Mouse (Mus musculus): ENCODE results near the gene Sertad2. TPM values are rescaled to one million over a fixed set of nuclear protein-coding genes. Genes with fewer than 3 reads are reported as not detected.

Sertad2 gene
- polyA plus RNA-seq, 2 experiments, result 11.6 to 22.5 TPM

DNA sequence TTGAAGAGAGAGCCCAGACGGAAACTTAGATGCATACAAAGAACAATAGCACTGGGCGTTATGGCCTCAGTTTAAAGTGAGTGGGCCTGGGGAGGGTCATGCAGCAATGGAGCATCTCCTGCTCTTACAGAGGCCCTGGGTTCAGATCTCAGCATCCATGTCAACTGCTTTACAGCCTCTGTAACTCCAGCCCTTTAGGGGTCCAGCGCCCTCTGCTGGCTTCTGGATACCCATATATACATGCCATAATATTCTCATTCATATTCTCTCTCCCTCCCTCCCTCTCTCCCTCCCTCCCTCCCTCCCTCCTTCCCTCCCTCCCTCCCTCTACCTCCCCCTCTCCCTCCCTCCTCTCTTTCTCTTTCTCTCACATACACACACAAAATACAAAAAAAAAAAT lies 49.0 kb downstream of the Sertad2 start:
- H3K27ac ChIP-seq, result no peak overlapping the region
- H3K4me1 ChIP-seq (replicated peaks; ENCODE audit: control insufficient read depth in 2 of 2, insufficient read depth in 2 of 2, low read length in 1 of 2), result no peaks in the 10 kb centered on the region
- DNase-seq (ENCODE audit: low read depth in 3 of 3, low spot score in 3 of 3) (peak in 2 of 3 experiments; percentile 13 to 20), ATAC-seq (ENCODE audit: insufficient read depth) (no peak)
- H3K36me3 ChIP-seq (replicated peaks; ENCODE audit: control insufficient read depth, insufficient read depth, low read depth), result no peaks in the 10 kb centered on the region
- no peaks in the 10 kb centered on the region for H3K9me3 ChIP-seq (ENCODE audit: control insufficient read depth, low read length)
- WGBS (ENCODE audit: insufficient replicate concordance), result 65% methylated on average over 3 of the region's 3 CpGs
- no peak for TF ChIP-seq EP300 (IDR thresholded peaks at IDR 0.05; ENCODE audit: low read depth)
- peak; percentile 61 for TF ChIP-seq CTCF (IDR thresholded peaks at IDR 0.05; ENCODE audit: low read depth)
- H3K9ac ChIP-seq (replicated peaks), result no peak overlapping the region
- H3K4me3 ChIP-seq (ENCODE audit: insufficient read depth in 1 of 2, low read depth in 2 of 2, low read length in 2 of 2), result no peak overlapping the region
- no peaks in the 10 kb centered on the region for H3K27me3 ChIP-seq (ENCODE audit: control insufficient read depth, insufficient read depth, low read length)
- H3K4me2 ChIP-seq (ENCODE audit: low read depth), result no peak overlapping the region

DNA sequence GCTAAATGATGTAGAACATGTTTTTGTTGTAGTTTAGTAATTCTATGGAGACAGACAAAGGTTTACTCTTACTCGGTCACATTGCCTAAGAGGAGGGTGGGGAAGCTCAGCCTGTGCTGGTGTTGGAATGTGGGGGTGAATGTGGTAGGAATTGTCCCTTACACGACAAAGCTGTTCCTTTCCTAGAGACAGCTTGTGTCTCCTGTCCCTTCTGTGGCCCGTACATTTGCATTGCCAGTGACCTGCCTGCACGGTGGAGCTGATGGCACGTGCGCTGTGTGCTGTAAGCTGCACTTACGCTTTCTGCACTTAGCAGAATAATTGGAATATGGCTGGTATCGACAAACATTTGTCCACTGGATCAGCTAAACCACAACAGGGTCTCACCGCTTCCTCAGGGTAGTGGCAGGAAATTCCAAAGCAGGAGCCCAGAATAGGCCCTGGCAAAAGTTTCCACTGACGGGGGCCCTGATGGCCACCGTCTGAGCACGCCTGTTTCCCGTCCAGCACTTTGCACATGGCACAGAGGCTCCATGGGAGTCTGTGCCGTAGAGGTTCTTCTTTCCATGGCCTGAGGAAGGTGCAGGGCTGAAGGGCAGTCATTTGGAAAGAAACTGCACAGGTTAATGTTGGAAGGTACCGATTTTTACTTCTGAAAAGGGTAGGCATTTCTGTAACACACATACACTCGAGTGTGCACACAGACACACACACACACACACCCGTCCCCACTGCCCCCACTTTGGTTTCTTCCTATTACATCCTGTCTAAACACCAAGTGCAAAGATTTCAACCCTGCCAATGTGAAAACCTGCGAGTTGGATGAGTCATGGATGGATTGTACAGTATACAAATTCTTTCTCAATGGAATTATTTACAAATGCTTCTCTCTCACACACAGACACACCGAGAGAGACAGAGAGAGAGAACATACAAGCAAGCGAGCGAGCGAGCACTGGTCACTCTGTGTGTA lies 51.5 kb downstream of the Sertad2 start:
- DNase-seq (ENCODE audit: low read depth in 3 of 3, low spot score in 3 of 3), result no peak
- WGBS (ENCODE audit: insufficient replicate concordance), result 52% methylated on average over 22 of the region's 22 CpGs
- no peaks in the 10 kb centered on the region for H3K36me3 ChIP-seq (replicated peaks; ENCODE audit: control insufficient read depth, insufficient read depth, low read depth)

DNA sequence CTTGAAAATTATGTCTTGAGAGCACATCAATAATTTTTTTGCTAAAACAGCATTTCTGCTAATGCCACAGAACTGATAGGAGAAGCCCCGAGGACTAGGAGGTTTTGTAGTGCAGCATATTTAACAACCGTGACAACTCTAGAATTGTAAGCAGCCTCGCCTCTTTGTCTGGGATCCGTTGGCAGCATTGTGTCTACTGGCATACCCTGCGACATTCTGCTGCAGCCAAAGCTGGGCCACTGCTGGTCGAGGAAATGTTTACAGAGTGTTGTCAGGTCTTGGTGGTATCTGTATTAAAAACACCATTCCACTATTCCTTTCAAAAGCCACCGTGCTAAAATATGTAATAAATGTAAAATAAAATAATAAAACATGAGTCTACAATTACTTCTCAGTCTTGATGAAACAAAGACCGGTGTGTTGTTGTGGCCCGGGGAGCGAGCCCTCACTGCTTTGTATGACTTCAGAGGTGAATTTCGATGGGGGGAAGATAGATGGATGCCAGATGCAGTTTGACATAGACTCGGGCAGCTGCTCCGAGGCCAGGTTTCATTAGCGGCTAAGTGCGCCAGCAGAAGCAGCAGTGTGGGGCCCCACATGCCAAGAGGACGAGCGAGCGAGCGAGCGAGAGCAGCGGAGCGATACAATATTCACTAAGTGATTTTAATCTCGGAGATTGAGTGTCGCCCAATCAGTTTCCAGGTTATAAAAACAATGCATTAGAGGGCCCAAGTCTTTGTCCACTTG lies 60.2 kb downstream of the Sertad2 start:
- 77% methylated on average over 24 of the region's 24 CpGs for whole genome bisulfite sequencing (ENCODE audit: insufficient replicate concordance)
- H3K27ac ChIP-seq, result no peak overlapping the region
- 0 out of 4 replicates have a peak, but pooled peaks cover 0 to 2% of the 10 kb centered on the region in 2 experiments for H3K4me1 ChIP-seq (replicated peaks; ENCODE audit: control insufficient read depth in 2 of 2, insufficient read depth in 2 of 2, low read length in 1 of 2)
- H3K9ac ChIP-seq (replicated peaks), result no peak overlapping the region
- ATAC-seq (ENCODE audit: insufficient read depth), result no peak
- no peaks in the 10 kb centered on the region for H3K9me3 ChIP-seq (ENCODE audit: control insufficient read depth, low read length)
- H3K4me2 ChIP-seq (ENCODE audit: low read depth), result no peak overlapping the region
- H3K4me3 ChIP-seq (ENCODE audit: insufficient read depth in 1 of 2, low read depth in 2 of 2, low read length in 2 of 2), result no peak overlapping the region
- no peaks in the 10 kb centered on the region for H3K27me3 ChIP-seq (ENCODE audit: control insufficient read depth, insufficient read depth, low read length)
- no peaks in the 10 kb centered on the region for H3K36me3 ChIP-seq (replicated peaks; ENCODE audit: control insufficient read depth, insufficient read depth, low read depth)
- TF ChIP-seq CTCF (IDR thresholded peaks at IDR 0.05; ENCODE audit: low read depth), result no peak
- TF ChIP-seq EP300 (IDR thresholded peaks at IDR 0.05; ENCODE audit: low read depth), result no peak
- no peak for DNase-seq (ENCODE audit: low read depth in 3 of 3, low spot score in 3 of 3)

More for the DNA sequence above, 51.5 kb downstream of the Sertad2 start:
- no peak for ATAC-seq (ENCODE audit: insufficient read depth)
- no peak for TF ChIP-seq CTCF (IDR thresholded peaks at IDR 0.05; ENCODE audit: low read depth)
- TF ChIP-seq EP300 (IDR thresholded peaks at IDR 0.05; ENCODE audit: low read depth), result no peak
- no peak overlapping the region for H3K27ac ChIP-seq
- no peaks in the 10 kb centered on the region for H3K4me1 ChIP-seq (replicated peaks; ENCODE audit: control insufficient read depth in 2 of 2, insufficient read depth in 2 of 2, low read length in 1 of 2)
- no peak overlapping the region for H3K4me2 ChIP-seq (ENCODE audit: low read depth)
- H3K27me3 ChIP-seq (ENCODE audit: control insufficient read depth, insufficient read depth, low read length), result no peaks in the 10 kb centered on the region
- H3K9me3 ChIP-seq (ENCODE audit: control insufficient read depth, low read length), result no peaks in the 10 kb centered on the region
- H3K4me3 ChIP-seq (ENCODE audit: insufficient read depth in 1 of 2, low read depth in 2 of 2, low read length in 2 of 2), result no peak overlapping the region
- H3K9ac ChIP-seq (replicated peaks), result no peak overlapping the region

DNA sequence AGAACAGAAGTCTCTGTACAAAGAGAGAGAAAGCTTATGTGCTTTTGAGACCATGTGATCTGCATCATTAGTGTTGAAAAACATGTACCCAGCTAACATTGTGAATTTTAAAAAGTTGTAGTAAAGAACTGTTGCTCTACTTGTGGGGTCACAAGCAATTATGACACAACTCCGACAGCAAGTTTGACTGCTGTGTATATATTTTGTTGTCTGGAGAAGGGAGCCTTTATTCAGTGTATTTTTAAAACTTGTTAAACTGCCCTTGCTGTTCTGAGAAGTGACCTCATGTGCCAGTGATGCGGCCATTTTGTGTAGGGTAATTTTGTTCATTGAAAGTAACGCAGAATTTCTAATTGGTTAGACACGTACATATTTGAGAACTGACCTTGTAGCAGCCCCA lies 61.1 kb downstream of the Sertad2 start:
- ATAC-seq (ENCODE audit: insufficient read depth) (no peak), DNase-seq (ENCODE audit: low read depth in 3 of 3, low spot score in 3 of 3) (no peak)
- no peak for TF ChIP-seq EP300 (IDR thresholded peaks at IDR 0.05; ENCODE audit: low read depth)
- no peak for TF ChIP-seq CTCF (IDR thresholded peaks at IDR 0.05; ENCODE audit: low read depth)
- no peak overlapping the region for H3K27ac ChIP-seq
- H3K27me3 ChIP-seq (ENCODE audit: control insufficient read depth, insufficient read depth, low read length), result no peaks in the 10 kb centered on the region
- no peak overlapping the region for H3K4me3 ChIP-seq (ENCODE audit: insufficient read depth in 1 of 2, low read depth in 2 of 2, low read length in 2 of 2)
- no peaks in the 10 kb centered on the region for H3K36me3 ChIP-seq (replicated peaks; ENCODE audit: control insufficient read depth, insufficient read depth, low read depth)
- no peak overlapping the region for H3K9ac ChIP-seq (replicated peaks)
- H3K4me2 ChIP-seq (ENCODE audit: low read depth), result no peak overlapping the region
- no peaks in the 10 kb centered on the region for H3K9me3 ChIP-seq (ENCODE audit: control insufficient read depth, low read length)
- H3K4me1 ChIP-seq (replicated peaks; ENCODE audit: control insufficient read depth in 2 of 2, insufficient read depth in 2 of 2, low read length in 1 of 2), result 0 out of 4 replicates have a peak, but pooled peaks cover 0 to 2% of the 10 kb centered on the region in 2 experiments
- 84% methylated on average over 4 of the region's 4 CpGs for WGBS (ENCODE audit: insufficient replicate concordance)

DNA sequence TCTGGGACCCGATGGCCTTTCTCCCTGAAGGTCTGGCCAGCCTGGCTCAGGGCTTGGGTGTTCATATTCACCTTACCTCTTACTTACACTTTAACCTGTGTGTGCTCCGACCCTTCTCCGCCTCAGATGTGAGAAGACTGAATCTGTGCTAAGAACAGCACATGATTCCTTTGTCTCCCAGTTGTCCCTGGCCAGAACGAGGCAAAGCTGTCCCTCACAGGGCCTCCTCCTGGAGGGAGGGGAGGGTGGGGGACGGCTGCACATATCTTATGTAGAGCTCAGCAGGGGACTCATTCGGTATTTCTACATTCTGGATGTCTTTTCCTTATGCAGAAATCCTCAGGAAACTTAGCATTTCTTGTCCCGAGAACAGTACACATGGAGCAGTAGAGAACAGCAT lies 62.6 kb downstream of the Sertad2 start:
- DNase-seq (ENCODE audit: low read depth in 3 of 3, low spot score in 3 of 3) (no peak), ATAC-seq (ENCODE audit: insufficient read depth) (no peak)
- H3K9me3 ChIP-seq (ENCODE audit: control insufficient read depth, low read length), result no peaks in the 10 kb centered on the region
- H3K27ac ChIP-seq, result no peak overlapping the region
- no peaks in the 10 kb centered on the region for H3K27me3 ChIP-seq (ENCODE audit: control insufficient read depth, insufficient read depth, low read length)
- H3K4me3 ChIP-seq (ENCODE audit: insufficient read depth in 1 of 2, low read depth in 2 of 2, low read length in 2 of 2), result no peak overlapping the region
- 0 out of 4 replicates have a peak, but pooled peaks cover 0 to 2% of the 10 kb centered on the region in 2 experiments for H3K4me1 ChIP-seq (replicated peaks; ENCODE audit: control insufficient read depth in 2 of 2, insufficient read depth in 2 of 2, low read length in 1 of 2)
- H3K9ac ChIP-seq (replicated peaks), result no peak overlapping the region
- H3K36me3 ChIP-seq (replicated peaks; ENCODE audit: control insufficient read depth, insufficient read depth, low read depth), result no peaks in the 10 kb centered on the region
- H3K4me2 ChIP-seq (ENCODE audit: low read depth), result no peak overlapping the region
- TF ChIP-seq EP300 (IDR thresholded peaks at IDR 0.05; ENCODE audit: low read depth) (no peak), CTCF (IDR thresholded peaks at IDR 0.05; ENCODE audit: low read depth) (no peak)
- WGBS (ENCODE audit: insufficient replicate concordance), result 62% methylated on average over 7 of the region's 7 CpGs
